Mouse (Mus musculus): Measurements from ENCODE around the gene Pxk.

Gene Pxk

GRCm38 (mm10) chr14:8146611-8147223 is 48.7 kb downstream of the Pxk start:
- DNase-seq (ENCODE audit: low spot score in 2 of 2), result no peak

- DNase-seq (ENCODE audit: low spot score in 2 of 2), result no peak
Observed at GRCm38 (mm10) chr14:8148842-8149241, 50.8 kb downstream of the Pxk start.

GRCm38 (mm10) chr14:8151757-8152156 is 53.7 kb downstream of the Pxk start:
- DNase-seq (ENCODE audit: low spot score in 2 of 2), result no peak

- DNase-seq (ENCODE audit: low spot score in 2 of 2), result no peak
Observed at GRCm38 (mm10) chr14:8154072-8154471, 56.1 kb downstream of the Pxk start.

- DNase-seq (ENCODE audit: low spot score in 2 of 2), result no peak
Observed at GRCm38 (mm10) chr14:8156947-8157346, 58.9 kb downstream of the Pxk start.

GRCm38 (mm10) chr14:8158721-8159120 is 60.7 kb downstream of the Pxk start:
- DNase-seq (ENCODE audit: low spot score in 2 of 2), result no peak

GRCm38 (mm10) chr14:8159141-8159540 is 61.1 kb downstream of the Pxk start:
- DNase-seq (ENCODE audit: low spot score in 2 of 2), result no peak

- peak in 1 of 2 experiments; percentile 74 for DNase-seq (ENCODE audit: low spot score in 2 of 2)
Observed at GRCm38 (mm10) chr14:8161777-8162176, 63.8 kb downstream of the Pxk start.

GRCm38 (mm10) chr14:8164463-8164862 is 66.5 kb downstream of the Pxk start:
- DNase-seq (ENCODE audit: low spot score in 2 of 2), result no peak

GRCm38 (mm10) chr14:8172507-8173410 is 74.7 kb downstream of the Pxk start, which contains the start of gene Pdhb:
Pdhb (minus strand) TSS chr14:8173025.
- peak; percentile 98 to 100 for DNase-seq (ENCODE audit: low spot score in 2 of 2)

GRCm38 (mm10) chr14:8173542-8174250 is 75.7 kb downstream of the Pxk start:
- DNase-seq (ENCODE audit: low spot score in 2 of 2), result peak in 1 of 2 experiments; percentile 59

GRCm38 (mm10) chr14:8174634-8175033 is 76.6 kb downstream of the Pxk start:
- no peak for DNase-seq (ENCODE audit: low spot score in 2 of 2)

GRCm38 (mm10) chr14:8176251-8176650 is 78.2 kb downstream of the Pxk start:
- DNase-seq (ENCODE audit: low spot score in 2 of 2), result peak in 1 of 2 experiments; percentile 27

GRCm38 (mm10) chr14:8180371-8181035 is 82.5 kb downstream of the Pxk start:
- no peak for DNase-seq (ENCODE audit: low spot score in 2 of 2)

GRCm38 (mm10) chr14:8183330-8183729 is 85.3 kb downstream of the Pxk start:
- DNase-seq (ENCODE audit: low spot score in 2 of 2), result no peak

GRCm38 (mm10) chr14:8186278-8187045 is 88.5 kb downstream of the Pxk start:
- no peak for DNase-seq (ENCODE audit: low spot score in 2 of 2)

- DNase-seq (ENCODE audit: low spot score in 2 of 2), result no peak
Observed at GRCm38 (mm10) chr14:8190556-8190955, 92.5 kb downstream of the Pxk start.

- no peak for DNase-seq (ENCODE audit: low spot score in 2 of 2)
Observed at GRCm38 (mm10) chr14:8191331-8191965, 93.4 kb downstream of the Pxk start.

- DNase-seq (ENCODE audit: low spot score in 2 of 2), result no peak
Observed at GRCm38 (mm10) chr14:8192727-8193126, 94.7 kb downstream of the Pxk start.

- DNase-seq (ENCODE audit: low spot score in 2 of 2), result no peak
Observed at GRCm38 (mm10) chr14:8200769-8201168, 102.8 kb downstream of the Pxk start.

GRCm38 (mm10) chr14:8201715-8202114 is 103.7 kb downstream of the Pxk start:
- no peak for DNase-seq (ENCODE audit: low spot score in 2 of 2)
